Mouse (Mus musculus): ENCODE measurements around the gene Tlr8.
"Not testable (repeated sequence)": the region's sequence is repeated elsewhere in the genome, so short reads cannot be mapped to it uniquely, and the experiment has no call there.

Gene Tlr8

DNA sequence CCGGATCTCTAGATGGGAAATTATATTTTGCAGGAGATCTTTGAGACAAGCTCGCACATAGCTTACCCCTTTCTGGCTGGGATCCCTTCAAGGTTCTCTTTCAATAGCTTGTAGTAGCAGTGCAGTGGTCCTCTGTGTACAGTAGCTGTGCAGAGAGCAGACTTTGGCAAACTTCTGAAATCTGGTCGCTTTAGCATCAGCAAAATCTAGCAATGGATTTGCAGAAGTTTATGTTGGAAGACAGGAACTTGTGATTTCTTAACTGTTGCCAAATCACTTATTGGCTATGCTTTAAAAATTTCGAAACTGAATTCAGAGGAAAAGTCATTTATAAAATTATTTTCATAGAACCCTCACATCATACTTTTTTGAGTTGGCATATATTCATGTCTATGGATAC, at the start of gene Tlr8:
Tlr8 (minus strand) TSS at position 244 of the 400 bp plus-strand sequence.
- CTCF ChIA-PET, result interaction anchor here (0.7 kb wide), 1 partner anchor 228 kb away, joined by 3 read pairs; no protein-coding TSS in a partner anchor

- CTCF ChIA-PET, result not testable (repeated sequence)
Observed at GRCm38 (mm10) chrX:167302061-167302460, 37.9 kb upstream of the Tlr8 start.

GRCm38 (mm10) chrX:167276953-167277352, 12.8 kb upstream of the Tlr8 start:
- CTCF ChIA-PET, result no interaction called here

DNA sequence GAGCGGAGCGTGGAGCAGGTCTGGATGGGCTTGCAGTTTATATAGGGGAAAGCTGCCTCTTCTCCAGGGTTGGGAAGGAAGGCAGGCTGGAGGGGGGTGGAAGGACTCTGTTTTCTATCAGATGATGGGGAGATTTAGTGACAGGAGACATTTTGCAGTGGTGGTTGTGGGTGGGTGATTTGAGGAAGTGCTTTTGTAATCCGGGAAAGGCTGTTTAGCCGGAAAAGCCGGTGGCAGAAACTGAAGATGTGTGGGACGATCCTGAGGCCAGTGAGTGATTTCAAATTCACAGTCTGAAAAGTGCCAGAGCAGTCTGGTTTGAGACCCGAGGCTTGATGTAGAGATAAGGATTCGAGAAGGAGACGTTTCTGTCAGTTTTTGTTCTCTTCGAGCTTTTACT, 12.4 kb upstream of the Tlr8 start:
- CTCF ChIA-PET, result no interaction called here

DNA sequence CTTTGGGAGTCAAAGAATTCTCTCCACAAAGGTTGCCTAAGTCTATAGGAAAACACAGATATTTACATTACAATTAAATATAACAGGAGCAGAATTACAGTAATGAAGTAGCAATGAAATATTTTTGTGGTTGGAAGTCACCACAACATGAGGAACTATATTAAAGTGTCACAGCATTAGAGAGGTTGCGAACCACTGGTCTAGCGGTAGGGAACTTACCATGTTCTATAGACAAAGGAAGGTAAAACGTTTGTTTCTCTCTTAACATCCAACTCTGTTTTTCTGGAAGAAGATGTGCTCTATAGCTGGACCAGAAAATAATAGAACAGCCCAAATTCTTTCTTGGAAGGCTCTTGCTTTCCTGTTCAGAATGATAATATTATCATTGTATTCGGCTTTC, 599 bp downstream of the Tlr8 start:
- CTCF ChIA-PET, result interaction anchor here (0.7 kb wide), 1 partner anchor 227 kb away, joined by 3 read pairs; no protein-coding TSS in a partner anchor

GRCm38 (mm10) chrX:167241736-167242135, 22.4 kb downstream of the Tlr8 start:
- CTCF ChIA-PET, result interaction anchor here (0.6 kb wide), 1 partner anchor 227 kb away, joined by 5 read pairs; no protein-coding TSS in a partner anchor

- CTCF ChIA-PET, result no interaction called here
Observed at GRCm38 (mm10) chrX:167239293-167239921, 24.7 kb downstream of the Tlr8 start.

- CTCF ChIA-PET, result interaction anchor here (0.7 kb wide), 1 partner anchor 412 kb away, joined by 5 read pairs; no protein-coding TSS in a partner anchor
Observed at GRCm38 (mm10) chrX:167233104-167233687, 30.9 kb downstream of the Tlr8 start.

- CTCF ChIA-PET, result interaction anchor here (1.2 kb wide), 1 partner anchor 571 kb away, joined by 4 read pairs; no protein-coding TSS in a partner anchor
Observed at GRCm38 (mm10) chrX:167231150-167231549, 33.0 kb downstream of the Tlr8 start.

GRCm38 (mm10) chrX:167229819-167230218, 34.3 kb downstream of the Tlr8 start:
- CTCF ChIA-PET, result interaction anchor here (1.2 kb wide), 1 partner anchor 569 kb away, joined by 4 read pairs; no protein-coding TSS in a partner anchor

GRCm38 (mm10) chrX:167229206-167229605, 34.9 kb downstream of the Tlr8 start:
- CTCF ChIA-PET, result interaction anchor here (0.6 kb wide), 1 partner anchor 22 kb away, joined by 3 read pairs; no protein-coding TSS in a partner anchor

- CTCF ChIA-PET, result interaction anchor here (0.7 kb wide), 1 partner anchor 188 kb away, joined by 9 read pairs; no protein-coding TSS in a partner anchor
Observed at GRCm38 (mm10) chrX:167227756-167228155, 36.4 kb downstream of the Tlr8 start.

DNA sequence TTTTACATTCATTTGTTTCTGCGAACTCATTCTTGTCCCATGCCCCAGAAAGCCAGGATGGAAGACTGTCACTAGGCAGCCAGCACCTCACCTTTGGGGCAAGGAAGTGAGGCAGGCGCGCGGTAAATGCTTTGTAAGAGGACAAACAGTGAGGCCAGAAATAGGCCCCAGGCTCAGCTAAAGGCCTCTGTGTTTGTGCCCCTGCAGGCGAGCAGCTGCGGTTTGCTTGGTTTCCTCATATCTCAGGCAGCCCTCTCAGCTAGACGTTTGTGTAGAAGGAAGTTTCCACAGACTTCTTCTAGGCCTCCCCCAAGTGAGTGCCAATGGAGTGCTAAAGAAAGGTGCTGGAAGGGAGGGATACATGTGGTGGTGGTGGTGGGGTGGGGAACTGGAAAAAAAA, 37.0 kb downstream of the Tlr8 start:
- CTCF ChIA-PET, result no interaction called here

- CTCF ChIA-PET, result no interaction called here
Observed at GRCm38 (mm10) chrX:167226570-167226969, 37.6 kb downstream of the Tlr8 start.

DNA sequence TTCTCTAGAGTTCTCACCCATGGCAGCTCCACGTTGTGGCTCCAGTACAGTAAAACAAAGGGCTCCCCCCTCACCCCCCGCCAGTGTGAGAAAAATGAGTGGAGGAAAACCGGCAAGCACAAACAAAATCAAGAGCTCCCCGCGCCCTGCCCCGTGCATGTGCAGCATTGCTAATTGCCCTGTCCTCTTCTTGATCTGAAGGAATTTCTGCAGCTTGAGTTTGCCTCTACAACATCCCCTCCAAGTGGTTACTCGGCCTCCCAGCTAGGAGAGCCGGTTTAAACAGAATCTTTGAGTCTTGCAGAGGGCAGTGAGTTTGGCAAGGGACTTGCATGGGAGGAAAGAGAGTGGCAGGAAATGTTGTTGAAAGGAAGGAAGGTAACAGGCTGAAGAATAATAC, 51.4 kb downstream of the Tlr8 start:
- CTCF ChIA-PET, result no interaction called here

- CTCF ChIA-PET, result interaction anchor here (0.8 kb wide), 1 partner anchor 93 kb away, joined by 4 read pairs; no protein-coding TSS in a partner anchor
Observed at GRCm38 (mm10) chrX:167211871-167212555, 52.1 kb downstream of the Tlr8 start.

DNA sequence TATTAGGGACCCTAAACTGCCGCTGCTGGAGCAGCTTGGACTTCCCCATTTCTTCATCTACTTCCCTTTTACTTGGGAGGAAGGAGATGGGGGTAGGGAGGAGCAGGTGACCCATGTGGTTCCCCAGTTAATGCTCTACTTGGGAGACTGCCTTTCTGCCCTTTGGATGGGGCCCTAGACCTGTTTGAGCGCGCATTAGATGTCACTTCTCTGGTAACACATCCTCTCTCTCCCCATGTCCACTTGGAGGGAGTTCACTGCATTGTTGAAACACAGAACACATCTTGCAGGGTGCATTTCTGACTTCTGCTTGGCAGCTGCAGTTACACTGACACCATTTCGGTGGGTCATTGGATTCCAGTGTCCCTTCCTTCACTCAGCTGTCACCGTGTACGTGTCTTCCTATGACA, 53.8 kb downstream of the Tlr8 start:
- CTCF ChIA-PET, result no interaction called here

DNA sequence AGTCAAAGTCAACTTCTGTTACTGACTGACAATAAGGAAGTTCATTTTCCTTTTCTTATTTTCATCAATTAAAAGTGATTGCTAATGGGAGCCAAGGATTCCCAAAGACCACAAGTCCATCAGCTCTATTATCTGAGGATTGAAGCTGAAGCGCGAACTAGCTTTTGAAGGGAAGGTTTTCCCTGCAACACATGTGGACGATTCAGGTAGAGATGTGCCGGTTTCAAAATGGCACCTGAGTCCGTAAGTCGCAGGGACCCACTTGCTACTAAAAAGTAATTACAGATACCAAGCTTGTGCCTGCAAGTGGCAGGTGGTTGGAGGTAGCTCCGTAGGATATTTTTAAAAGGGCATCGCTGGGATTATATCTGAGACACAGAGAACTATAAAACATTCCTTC, 54.3 kb downstream of the Tlr8 start:
- CTCF ChIA-PET, result interaction anchor here (0.6 kb wide), 1 partner anchor 44 kb away, joined by 3 read pairs; no protein-coding TSS in a partner anchor

DNA sequence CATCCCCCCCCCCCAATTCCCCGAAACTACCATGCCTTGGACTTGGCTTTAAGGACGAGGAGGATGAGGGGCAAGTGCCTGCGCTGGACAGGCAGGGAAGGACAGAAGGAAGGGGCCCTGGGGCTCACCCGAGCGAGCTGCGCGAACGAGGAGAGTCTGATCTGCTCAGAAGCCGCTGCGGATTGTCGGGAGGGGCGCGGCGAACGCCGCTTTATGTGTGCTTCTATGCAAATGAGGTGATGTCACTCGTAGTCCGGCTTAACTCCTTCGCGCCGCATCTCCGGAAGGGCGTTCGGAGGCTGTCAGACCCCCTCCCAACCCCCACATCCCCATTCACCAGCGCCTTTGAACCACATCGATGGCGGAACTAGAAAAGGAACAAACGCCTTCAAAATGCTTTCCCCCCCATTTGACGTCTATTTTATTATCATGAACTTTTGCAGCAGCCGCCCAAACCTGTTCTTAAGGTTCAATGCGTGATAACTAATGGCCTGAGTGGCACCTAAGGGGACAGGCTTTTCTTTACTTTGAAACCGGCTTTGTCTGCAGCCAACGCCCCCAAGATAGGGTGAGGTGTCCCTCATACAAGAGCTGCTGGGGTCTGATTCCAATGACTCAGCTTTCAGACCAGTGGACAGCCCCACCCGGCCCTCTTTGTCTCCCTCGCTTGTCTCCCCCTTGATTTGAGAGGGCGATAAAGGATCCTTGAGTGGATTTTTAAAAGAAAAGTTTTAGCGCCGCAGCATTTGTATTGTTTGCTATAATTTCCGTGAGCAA, 55.0 kb downstream of the Tlr8 start, which contains the start of gene Tmsb4x:
Tmsb4x (minus strand) TSS at position 338 of the 777 bp plus-strand sequence.
- CTCF ChIA-PET, result interaction anchor here (0.6 to 1.1 kb wide), 4 partner anchors 11 to 226 kb away, joined by 3 to 5 read pairs (median 4); no protein-coding TSS in a partner anchor

- CTCF ChIA-PET, result interaction anchor here (0.6 to 1.1 kb wide), 4 partner anchors 10 to 226 kb away, joined by 4 to 5 read pairs (median 4); no protein-coding TSS in a partner anchor
Observed at GRCm38 (mm10) chrX:167208506-167208820, 55.7 kb downstream of the Tlr8 start.
